Mouse (Mus musculus) neural tube, embryonic 12.5 days (tissue): ENCODE results near the gene Gm5089. TPM values are rescaled to one million over a fixed set of nuclear protein-coding genes. Genes with fewer than 3 reads are reported as not detected.

Experiments
- ATAC-seq: fragments of 200-750 bp; cut with Nextera tagmentation; 2 replicates; pipeline ENCODE4 v1.8.0; 2017; ENCODE audit warnings: low read depth, mild to moderate bottlenecking, moderate TSS enrichment, moderate library complexity; ENCODE audit not compliant: low FRiP score
- H3K27ac ChIP-seq: fragments of 300-500 bp; sonication (generic); 2 replicates; pipeline ENCODE4 v1.5.1; 2016
- H3K27me3 ChIP-seq: fragments of 300-500 bp; sonication (generic); replicated peaks from 2 replicates; pipeline ENCODE4 v1.6.1; 2016; ENCODE audit warnings: mild to moderate bottlenecking
- H3K36me3 ChIP-seq: fragments of 300-500 bp; sonication (generic); 2 replicates; pipeline ENCODE4 v1.6.1; 2016; ENCODE audit warnings: mild to moderate bottlenecking
- H3K4me1 ChIP-seq: fragments of 300-500 bp; sonication (generic); 2 replicates; pipeline ENCODE4 v1.6.1; 2016
- H3K4me2 ChIP-seq: fragments of 300-500 bp; sonication (generic); replicated peaks from 2 replicates; pipeline ENCODE4 v1.6.1; 2016; ENCODE audit warnings: mild to moderate bottlenecking
- H3K4me3 ChIP-seq: fragments of 300-500 bp; sonication (generic); 2 replicates; pipeline ENCODE4 v1.5.1; 2016
- H3K9ac ChIP-seq: fragments of 300-500 bp; sonication (generic); 2 replicates; pipeline ENCODE4 v1.6.1; 2016; ENCODE audit warnings: mild to moderate bottlenecking
- H3K9me3 ChIP-seq: fragments of 300-500 bp; sonication (generic); 2 replicates; pipeline ENCODE4 v1.6.1; 2016; ENCODE audit warnings: mild to moderate bottlenecking
- WGBS: fragments of 180-500 bp; shearing (Covaris S2); methylation state at CpG from one replicate; pipeline ENCODE4 v1.1.7; 2016; 5-methylcytosine and 5-hydroxymethylcytosine counted together
- polyA plus RNA-seq: library from polyadenylated mRNA; unstranded; fragments of >200 nt; fragmentation: Nextera tagmentation; extraction: Ambion mirVana; gene quantifications from 2 replicates; pipeline ENCODE4 v1.2.1, GENCODE M21; 2016

Gene Gm5089
- polyA plus RNA-seq, 1 experiment from 2014 or later = 1.3 TPM

- no peak for ATAC-seq
- Histone ChIP-seq H3K4me2 (peak overlapping the region; percentile 53), H3K9ac (0 out of 2 replicates have a peak overlapping the region, but pooled peaks have one; percentile 8), H3K4me1 (peaks cover 6% of the 10 kb centered on the region; the same call in 1 of the 2 replicates), H3K4me3 (0 out of 2 replicates have a peak overlapping the region, but pooled peaks have one; percentile 0), H3K27me3 (peaks cover 57% of the 10 kb centered on the region), H3K9me3 (no peaks in the 10 kb centered on the region), H3K36me3 (no peaks in the 10 kb centered on the region), H3K27ac (no peak overlapping the region)
- WGBS = 8% methylated on average over 4 of the region's 4 CpGs
Measured at GRCm38 (mm10) chr14:122484458-122484843, 33.5 kb upstream of the Gm5089 start.

DNA sequence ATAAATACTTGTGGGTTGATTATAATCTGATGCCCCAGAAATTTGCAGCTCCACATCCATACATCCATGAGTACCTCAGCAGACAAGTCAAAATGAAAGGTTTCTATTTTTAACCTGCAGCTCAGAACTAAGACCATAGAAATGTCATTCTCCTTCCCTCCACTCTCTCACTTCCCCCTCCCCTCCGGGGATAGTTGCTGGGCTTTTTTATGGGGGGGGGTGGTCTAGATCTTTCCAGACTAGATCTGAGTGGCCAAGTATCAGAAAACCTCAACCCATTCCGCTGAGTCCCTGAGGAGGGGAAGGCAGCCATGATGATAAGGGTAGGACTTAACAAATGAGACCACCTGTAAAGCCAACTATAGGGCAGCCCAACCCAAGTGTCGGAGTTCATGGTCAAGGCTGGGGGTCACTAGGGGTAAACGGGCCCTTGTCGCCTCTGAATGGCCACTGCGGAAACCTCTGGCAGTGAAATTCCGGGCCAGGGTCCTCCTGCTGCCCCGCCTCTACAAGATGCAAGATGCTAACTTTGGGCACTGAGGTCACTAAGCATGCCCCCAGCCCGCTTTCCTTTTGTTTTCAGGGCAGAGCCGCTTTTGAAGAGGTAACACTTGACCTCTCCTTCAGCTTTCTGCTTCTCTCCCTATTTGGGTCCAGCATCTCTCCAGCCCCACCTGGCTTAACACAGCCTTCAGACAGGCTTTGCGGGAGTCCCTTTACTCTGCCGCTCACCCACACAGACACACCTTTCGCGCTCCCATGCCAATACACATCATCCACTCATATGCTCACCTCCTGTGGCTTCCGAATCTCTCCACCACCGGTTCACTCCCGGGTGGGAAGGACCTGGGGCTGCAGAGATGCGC lies 32.9 kb upstream of the Gm5089 start:
- no peaks in the 10 kb centered on the region for H3K9me3 ChIP-seq
- H3K9ac ChIP-seq = 0 out of 2 replicates have a peak overlapping the region, but pooled peaks have one; percentile 8
- 7% methylated on average over 18 of the region's 18 CpGs for WGBS
- peaks cover 60% of the 10 kb centered on the region for H3K27me3 ChIP-seq
- H3K4me2 ChIP-seq = peak overlapping the region; percentile 53
- H3K4me1 ChIP-seq = peaks cover 8% of the 10 kb centered on the region; the same call in 1 of the 2 replicates
- no peak overlapping the region for H3K27ac ChIP-seq
- no peak for ATAC-seq
- 0 out of 2 replicates have a peak overlapping the region, but pooled peaks have one; percentile 0 for H3K4me3 ChIP-seq
- H3K36me3 ChIP-seq = no peaks in the 10 kb centered on the region

GRCm38 (mm10) chr14:122483024-122483385 lies 32.1 kb upstream of the Gm5089 start:
- Histone ChIP-seq H3K27ac (no peak overlapping the region), H3K9ac (peak overlapping the region; percentile 52), H3K36me3 (no peaks in the 10 kb centered on the region), H3K4me3 (peak overlapping the region; percentile 28), H3K4me2 (peak overlapping the region; percentile 73), H3K9me3 (no peaks in the 10 kb centered on the region), H3K4me1 (peaks cover 13% of the 10 kb centered on the region; the same call in 1 of the 2 replicates), H3K27me3 (peaks cover 66% of the 10 kb centered on the region)
- no peak for ATAC-seq
- WGBS = 3% methylated on average over 5 of the region's 5 CpGs

DNA sequence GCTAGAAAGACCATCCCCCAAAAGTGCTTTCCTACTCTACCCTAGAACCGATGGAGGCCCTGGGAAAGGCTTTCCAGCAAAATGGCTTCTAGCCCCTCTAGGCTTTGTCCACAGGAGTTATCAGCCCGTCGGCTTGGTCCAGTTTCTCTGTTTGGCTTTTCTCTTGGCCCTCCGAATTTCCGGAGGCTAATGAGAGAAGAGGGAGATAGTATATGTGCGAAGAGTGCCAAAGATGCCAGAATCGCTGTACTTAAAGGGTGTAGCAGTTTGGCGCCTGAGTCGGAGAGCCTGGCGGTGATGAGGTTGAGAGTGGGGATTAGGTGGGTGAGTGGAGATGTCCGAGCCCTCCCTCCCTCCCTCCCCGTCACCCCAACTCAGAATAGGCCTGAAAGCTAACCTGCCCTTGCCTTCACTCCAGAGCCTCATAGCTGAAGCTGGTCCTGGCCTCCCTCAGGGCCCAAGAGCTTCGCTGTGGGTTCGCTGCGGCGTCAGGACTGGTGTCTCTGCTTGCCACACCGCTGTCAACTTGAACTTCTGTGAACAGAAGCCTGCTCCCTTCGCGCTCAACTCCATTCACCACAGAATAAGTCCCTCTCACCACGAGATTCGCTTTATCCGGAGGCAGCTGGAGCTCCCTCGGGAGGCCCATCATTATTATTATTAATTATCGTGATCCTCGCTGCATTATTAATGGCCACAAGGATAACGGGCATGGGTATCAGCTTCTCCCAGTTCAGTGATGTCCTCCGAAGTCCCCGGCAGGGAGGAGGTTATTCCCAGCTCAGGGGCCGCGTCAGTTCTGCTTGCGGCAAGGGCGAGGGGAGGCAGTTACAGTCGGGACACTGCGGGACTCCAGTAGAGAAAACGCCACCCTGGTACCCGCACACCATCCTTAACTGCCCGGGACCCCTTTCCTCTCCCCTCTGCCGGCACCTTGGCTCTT lies 31.4 kb upstream of the Gm5089 start:
- H3K4me2 ChIP-seq = peak overlapping the region; percentile 73
- H3K9me3 ChIP-seq = no peaks in the 10 kb centered on the region
- H3K9ac ChIP-seq = peak overlapping the region; percentile 52
- peak; percentile 27; the same call in 1 of the 2 replicates for ATAC-seq
- peaks cover 64% of the 10 kb centered on the region for H3K27me3 ChIP-seq
- WGBS = 2% methylated on average over 38 of the region's 38 CpGs
- H3K36me3 ChIP-seq = no peaks in the 10 kb centered on the region
- H3K4me3 ChIP-seq = peak overlapping the region; percentile 28
- H3K4me1 ChIP-seq = peaks cover 13% of the 10 kb centered on the region; the same call in 1 of the 2 replicates
- no peak overlapping the region for H3K27ac ChIP-seq

- H3K4me1 ChIP-seq = peaks cover 16% of the 10 kb centered on the region; the same call in 1 of the 2 replicates
- peak overlapping the region; percentile 73 for H3K4me2 ChIP-seq
- ATAC-seq = no peak; the same call in 1 of the 2 replicates
- H3K27ac ChIP-seq = 0 out of 2 replicates have a peak overlapping the region, but pooled peaks have one; percentile 32
- no peaks in the 10 kb centered on the region for H3K9me3 ChIP-seq
- H3K4me3 ChIP-seq = peak overlapping the region; percentile 28
- H3K9ac ChIP-seq = peak overlapping the region; percentile 52
- H3K36me3 ChIP-seq = no peaks in the 10 kb centered on the region
- WGBS = 4% methylated on average over 15 of the region's 15 CpGs
- peaks cover 60% of the 10 kb centered on the region for H3K27me3 ChIP-seq
Measured at GRCm38 (mm10) chr14:122481181-122481580, 30.3 kb upstream of the Gm5089 start.

DNA sequence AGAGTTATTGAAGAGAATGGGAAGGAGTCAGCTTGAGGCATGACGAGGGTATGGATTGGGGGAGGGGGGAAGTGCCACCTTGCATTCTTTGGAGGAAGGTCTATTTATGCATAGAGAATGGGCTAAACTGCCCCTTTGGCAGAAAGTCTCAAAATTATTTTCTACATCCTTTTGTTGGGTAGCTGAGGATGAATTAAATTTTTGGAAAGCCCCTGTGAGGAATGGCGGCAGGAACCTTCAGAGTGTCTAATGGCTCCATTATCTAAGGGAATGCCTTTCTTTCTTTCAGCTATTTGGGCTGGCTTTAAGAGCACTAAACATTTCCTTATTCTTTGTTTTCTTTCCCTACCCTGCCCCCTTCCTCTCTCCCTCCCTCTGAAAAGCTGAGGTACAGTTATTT lies 29.4 kb upstream of the Gm5089 start:
- H3K9me3 ChIP-seq = no peaks in the 10 kb centered on the region
- no peak overlapping the region for H3K27ac ChIP-seq
- WGBS = 9% methylated on average over 2 of the region's 2 CpGs
- H3K4me2 ChIP-seq = peak overlapping the region; percentile 73
- no peak for ATAC-seq
- peak overlapping the region; percentile 2; the same call in 1 of the 2 replicates for H3K4me3 ChIP-seq
- no peaks in the 10 kb centered on the region for H3K36me3 ChIP-seq
- H3K27me3 ChIP-seq = peaks cover 60% of the 10 kb centered on the region
- peaks cover 24% of the 10 kb centered on the region; the same call in 1 of the 2 replicates for H3K4me1 ChIP-seq
- H3K9ac ChIP-seq = peak overlapping the region; percentile 52; the same call in 1 of the 2 replicates

- WGBS = 8% methylated on average over 17 of the region's 17 CpGs
- no peaks in the 10 kb centered on the region for H3K36me3 ChIP-seq
- H3K9me3 ChIP-seq = no peaks in the 10 kb centered on the region
- no peak overlapping the region for H3K27ac ChIP-seq
- peaks cover 32% of the 10 kb centered on the region for H3K4me1 ChIP-seq
- H3K4me2 ChIP-seq = peak overlapping the region; percentile 73
- no peak for ATAC-seq
- H3K4me3 ChIP-seq = peak overlapping the region; percentile 24
- peaks cover 60% of the 10 kb centered on the region for H3K27me3 ChIP-seq
- H3K9ac ChIP-seq = peak overlapping the region; percentile 44
Measured at GRCm38 (mm10) chr14:122479461-122480109, 28.7 kb upstream of the Gm5089 start.

DNA sequence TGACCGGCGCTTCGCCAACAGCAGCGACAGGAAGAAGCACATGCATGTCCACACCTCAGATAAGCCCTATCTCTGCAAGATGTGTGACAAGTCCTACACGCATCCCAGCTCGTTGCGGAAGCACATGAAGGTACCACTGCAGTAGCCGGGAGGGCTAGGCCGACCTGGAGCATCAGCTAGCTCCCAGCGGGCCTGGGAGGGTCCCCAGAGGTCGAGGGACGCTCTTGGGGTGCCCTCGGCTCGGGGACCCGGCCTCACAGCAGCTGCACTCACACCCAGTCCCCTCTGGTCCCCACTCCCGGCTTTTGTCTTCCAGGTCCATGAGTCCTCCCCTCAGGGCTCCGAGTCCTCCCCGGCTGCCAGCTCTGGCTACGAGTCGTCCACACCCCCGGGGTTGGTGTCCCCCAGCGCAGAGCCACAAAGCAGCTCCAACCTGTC lies 27.7 kb upstream of the Gm5089 start:
- no peak for ATAC-seq
- H3K27me3 ChIP-seq = peaks cover 56% of the 10 kb centered on the region
- peaks cover 35% of the 10 kb centered on the region for H3K4me1 ChIP-seq

DNA sequence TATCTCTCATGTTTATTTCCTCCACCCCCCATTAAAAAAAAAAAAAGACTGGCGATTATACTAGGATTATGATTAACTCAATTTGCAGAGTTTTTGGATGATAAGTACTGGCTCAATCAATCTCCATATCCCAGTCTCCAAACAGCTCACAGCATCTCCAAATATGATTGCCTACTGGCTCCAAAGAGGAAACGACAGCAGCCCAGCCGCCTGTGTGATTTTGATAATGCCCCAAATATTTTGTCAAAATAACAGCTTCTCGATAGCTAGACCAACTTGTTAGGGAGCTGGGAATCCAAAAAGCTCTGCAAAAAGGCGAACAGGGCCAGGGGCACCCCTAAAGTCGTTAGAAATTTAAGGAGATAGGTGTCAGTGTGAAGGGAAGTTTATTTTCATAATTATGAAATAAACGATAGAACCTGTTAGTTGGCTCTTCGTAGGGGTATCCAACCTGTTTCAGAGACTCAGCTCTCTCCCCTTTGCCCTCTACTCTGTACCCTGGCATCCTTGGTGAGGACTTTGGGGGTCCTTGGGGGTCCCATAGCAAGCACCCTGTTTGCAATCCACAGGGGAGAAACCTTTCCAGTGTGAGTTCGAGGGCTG lies 27.2 kb upstream of the Gm5089 start:
- peaks cover 58% of the 10 kb centered on the region for H3K27me3 ChIP-seq
- 3% methylated on average over 9 of the region's 9 CpGs for WGBS
- H3K4me1 ChIP-seq = peaks cover 40% of the 10 kb centered on the region
- H3K9me3 ChIP-seq = no peaks in the 10 kb centered on the region
- peak overlapping the region; percentile 73 for H3K4me2 ChIP-seq
- H3K36me3 ChIP-seq = no peaks in the 10 kb centered on the region
- no peak for ATAC-seq
- H3K27ac ChIP-seq = peak overlapping the region; percentile 50; the same call in 1 of the 2 replicates
- H3K9ac ChIP-seq = peak overlapping the region; percentile 92
- H3K4me3 ChIP-seq = peak overlapping the region; percentile 69

More for the DNA sequence above, 27.7 kb upstream of the Gm5089 start:
- under 1% methylated on average over 22 of the region's 22 CpGs for WGBS
- no peaks in the 10 kb centered on the region for H3K36me3 ChIP-seq
- H3K4me3 ChIP-seq = peak overlapping the region; percentile 69
- H3K9me3 ChIP-seq = no peaks in the 10 kb centered on the region
- peak overlapping the region; percentile 92 for H3K9ac ChIP-seq
- H3K4me2 ChIP-seq = peak overlapping the region; percentile 73
- peak overlapping the region; percentile 50; the same call in 1 of the 2 replicates for H3K27ac ChIP-seq

- no peak for ATAC-seq
- Histone ChIP-seq H3K36me3 (no peaks in the 10 kb centered on the region), H3K4me3 (peak overlapping the region; percentile 69), H3K9me3 (no peaks in the 10 kb centered on the region), H3K4me2 (peak overlapping the region; percentile 73), H3K4me1 (peaks cover 41% of the 10 kb centered on the region), H3K27ac (no peak overlapping the region), H3K27me3 (peaks cover 62% of the 10 kb centered on the region), H3K9ac (peak overlapping the region; percentile 92)
- under 1% methylated on average over 20 of the region's 20 CpGs for WGBS
Measured at GRCm38 (mm10) chr14:122477261-122477671, 26.4 kb upstream of the Gm5089 start.

DNA sequence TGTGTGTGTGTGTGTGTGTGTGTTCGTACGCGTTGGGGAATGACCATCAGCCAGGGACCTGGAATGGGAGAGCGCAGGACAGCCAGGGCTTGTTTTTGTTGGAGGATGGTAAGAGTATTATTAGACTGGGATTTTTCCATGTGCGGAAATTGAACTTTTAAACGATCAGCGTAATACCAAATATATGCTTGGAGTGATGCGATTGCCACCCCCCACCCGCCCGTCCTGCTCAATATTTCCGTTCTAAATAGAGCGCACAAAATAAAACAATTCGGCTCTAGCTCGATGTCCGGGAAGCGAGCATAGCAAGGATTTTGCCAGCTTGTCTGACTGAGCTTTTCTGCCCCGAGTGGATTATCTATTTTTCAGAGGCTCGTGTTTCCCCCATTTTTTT lies 25.9 kb upstream of the Gm5089 start:
- H3K9me3 ChIP-seq = no peaks in the 10 kb centered on the region
- H3K4me2 ChIP-seq = peak overlapping the region; percentile 73
- peak overlapping the region; percentile 92 for H3K9ac ChIP-seq
- peak overlapping the region; percentile 92; the same call in 1 of the 2 replicates for H3K27ac ChIP-seq
- H3K36me3 ChIP-seq = no peaks in the 10 kb centered on the region
- no peak for ATAC-seq
- H3K4me1 ChIP-seq = peaks cover 36% of the 10 kb centered on the region
- peaks cover 59% of the 10 kb centered on the region for H3K27me3 ChIP-seq
- WGBS = under 1% methylated on average over 18 of the region's 18 CpGs
- peak overlapping the region; percentile 69 for H3K4me3 ChIP-seq
